Mouse (Mus musculus) Muller cell, postnatal 12 days (primary cell): Measurements from ENCODE around the gene Irf3.

ENCODE experiments used
- DNase-seq: peaks from one replicate; pipeline ENCODE4 v3.0.0-alpha.2; 2015; ENCODE audit errors: inconsistent ontology term

Irf3 gene

DNA sequence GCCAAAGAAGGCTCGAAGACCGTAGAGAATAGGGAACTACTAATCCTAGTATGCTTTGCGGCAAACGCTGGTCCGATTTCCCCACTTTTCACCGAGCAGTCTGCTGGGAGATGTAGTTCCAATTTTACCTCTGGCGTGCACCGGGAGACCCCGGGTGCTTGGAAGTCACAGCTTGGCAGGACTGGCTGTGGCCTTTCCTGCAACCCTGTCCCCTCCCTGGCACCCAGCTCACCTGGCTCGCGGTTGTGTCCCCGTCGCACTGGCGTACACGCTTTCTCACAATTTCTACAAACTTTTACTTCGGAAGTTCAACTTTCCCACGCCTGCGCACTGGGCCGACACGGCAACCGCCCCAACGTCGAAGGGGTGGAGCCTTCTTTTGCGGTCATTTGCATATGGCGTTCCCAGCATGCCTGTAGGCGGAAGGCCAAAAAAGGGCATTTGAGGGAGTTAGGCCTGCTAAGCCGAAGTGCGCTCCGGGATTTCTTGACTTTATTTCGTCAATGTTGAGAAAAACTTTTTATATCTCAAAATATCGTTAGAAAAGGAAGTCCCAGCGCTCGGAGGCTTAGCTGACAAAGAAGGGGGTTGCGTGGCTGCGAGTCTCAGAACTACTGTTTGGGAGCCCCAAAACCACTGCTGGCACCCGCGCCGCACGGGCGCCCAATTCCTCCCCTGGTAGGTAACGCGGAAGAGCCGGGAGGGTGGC lies at the start of gene Irf3:
Gene Irf3 (plus strand): TSS at position 418 of the 709 bp plus-strand sequence.
- peak; percentile 96 for DNase-seq

DNA sequence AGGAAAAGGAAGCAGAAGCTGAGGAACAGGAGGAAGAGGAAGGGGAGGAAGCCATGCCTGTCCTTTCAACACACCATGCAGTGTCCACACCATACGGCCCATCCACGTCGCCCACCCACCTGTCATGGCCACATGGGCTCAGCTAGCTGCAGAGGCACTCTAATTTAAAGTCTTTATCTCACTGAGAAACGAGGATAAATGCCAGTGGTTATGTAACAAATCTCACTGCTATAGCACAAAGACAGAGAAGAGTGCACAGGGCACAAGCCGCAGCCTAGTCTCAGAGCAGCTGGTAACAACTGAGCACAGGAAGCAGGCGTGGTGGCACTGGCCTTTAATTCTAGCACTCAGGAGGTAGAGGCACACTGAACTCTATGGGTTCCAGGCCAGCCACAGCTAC lies 47.5 kb upstream of the Irf3 start:
- DNase-seq: no peak

DNA sequence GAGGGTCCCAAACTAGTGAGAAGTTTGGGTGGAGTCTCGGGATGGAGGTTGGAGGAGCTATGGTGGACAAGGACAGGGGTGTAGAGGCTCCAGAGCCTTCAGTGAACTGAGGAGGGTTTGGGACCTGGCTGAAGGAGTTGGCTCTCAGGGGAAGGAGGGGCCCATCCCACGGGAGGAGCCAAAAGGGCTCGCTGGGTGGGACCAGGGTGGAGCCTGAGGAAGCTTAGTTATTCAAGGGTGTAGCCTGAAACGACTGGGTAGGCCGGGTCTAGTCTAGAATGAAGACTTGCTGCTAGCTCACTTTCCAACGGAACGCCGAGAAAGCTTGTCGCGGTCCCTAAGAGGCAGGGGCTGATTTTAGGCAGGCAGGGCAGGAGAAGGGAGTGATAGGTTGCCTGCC lies 45.5 kb upstream of the Irf3 start:
- DNase-seq: peak; percentile 86

DNA sequence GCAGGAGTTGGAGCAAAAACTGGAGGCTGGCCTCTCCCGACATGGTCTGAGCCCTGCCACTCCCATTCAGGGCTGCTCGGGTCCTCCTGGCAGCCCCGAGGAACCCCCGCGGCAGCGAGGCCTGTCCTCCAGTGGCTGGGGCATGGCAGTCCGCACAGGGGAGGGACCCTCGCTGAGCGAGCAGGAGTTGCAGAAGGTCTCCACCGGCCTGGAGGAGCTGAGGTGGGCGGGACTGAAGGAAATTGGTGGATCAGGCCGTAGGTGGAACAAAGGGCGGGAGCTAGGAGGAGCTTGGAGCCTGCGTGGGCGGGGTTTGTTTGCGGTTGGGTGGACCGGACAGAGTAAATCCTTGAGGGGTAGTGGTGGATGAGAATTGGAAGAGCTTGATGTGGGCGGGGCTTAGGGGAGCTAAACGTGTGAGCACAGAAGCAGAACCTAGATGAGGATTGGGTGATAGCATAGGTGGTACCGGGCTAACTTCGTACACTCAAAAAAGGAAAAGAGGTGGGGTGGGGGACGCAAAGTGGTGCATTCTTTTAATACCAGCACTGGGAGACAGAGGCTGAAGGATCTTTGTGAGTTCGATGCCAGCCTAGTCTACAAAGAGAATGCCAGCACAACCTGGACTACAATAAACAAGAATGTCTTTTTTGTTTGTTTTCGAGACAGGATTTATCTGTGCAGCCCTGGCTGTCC lies 44.7 kb upstream of the Irf3 start:
- DNase-seq: peak; percentile 97

DNA sequence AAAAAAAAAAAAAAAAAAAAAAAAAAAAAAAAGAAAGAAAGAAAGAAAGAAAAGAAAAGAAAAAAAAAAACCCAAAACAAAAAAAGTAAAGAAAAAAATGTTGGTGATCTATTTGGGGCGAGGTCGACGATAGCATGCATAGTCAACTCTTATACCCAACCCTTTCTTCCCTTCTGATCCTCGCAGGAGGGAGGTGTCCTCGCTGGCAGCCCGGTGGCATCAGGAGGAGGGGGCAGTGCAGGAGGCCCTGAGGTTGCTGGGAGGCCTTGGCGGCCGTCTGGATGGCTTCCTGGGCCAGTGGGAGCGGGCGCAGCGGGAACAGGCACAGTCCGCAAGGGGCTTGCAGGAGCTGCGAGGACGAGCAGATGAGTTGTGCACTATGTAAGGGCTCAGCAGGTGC lies 43.9 kb upstream of the Irf3 start:
- no peak for DNase-seq

DNA sequence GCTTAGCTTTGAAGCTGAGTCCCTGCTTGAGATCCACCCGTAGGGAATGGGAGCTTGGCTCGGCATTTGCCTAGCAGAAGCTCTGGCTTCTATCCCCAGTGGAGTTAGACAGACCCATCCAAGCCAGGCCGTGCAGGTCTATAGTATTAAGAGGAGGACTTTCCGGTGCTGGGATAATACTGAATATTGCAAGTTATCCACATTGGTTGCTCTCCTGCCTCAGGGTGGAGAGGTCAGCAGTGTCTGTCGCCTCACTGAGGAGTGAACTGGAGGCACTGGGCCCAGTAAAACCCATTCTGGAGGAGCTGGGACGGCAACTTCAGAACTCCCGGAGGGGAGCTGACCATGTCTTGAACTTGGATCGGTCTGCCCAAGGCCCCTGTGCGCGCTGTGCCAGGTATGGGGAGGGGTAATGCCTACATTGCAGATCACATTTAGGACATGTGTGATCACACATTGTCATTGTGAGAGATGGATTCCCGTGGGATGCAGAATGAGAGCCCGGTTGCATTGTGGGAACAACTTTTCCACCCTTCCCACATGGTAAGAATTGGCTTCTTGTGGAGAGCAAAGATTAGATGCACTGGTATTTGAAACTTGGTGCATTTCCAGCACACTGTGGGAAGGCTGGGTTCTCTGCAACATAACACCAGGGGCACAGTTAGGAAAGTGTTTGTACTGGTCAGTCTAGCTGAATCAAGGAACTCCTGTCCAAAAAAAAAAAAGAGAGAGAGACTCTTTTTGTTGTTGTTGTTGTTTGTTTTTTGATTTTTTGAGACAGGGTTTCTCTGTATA lies 43.2 kb upstream of the Irf3 start:
- peak; percentile 59 for DNase-seq

DNA sequence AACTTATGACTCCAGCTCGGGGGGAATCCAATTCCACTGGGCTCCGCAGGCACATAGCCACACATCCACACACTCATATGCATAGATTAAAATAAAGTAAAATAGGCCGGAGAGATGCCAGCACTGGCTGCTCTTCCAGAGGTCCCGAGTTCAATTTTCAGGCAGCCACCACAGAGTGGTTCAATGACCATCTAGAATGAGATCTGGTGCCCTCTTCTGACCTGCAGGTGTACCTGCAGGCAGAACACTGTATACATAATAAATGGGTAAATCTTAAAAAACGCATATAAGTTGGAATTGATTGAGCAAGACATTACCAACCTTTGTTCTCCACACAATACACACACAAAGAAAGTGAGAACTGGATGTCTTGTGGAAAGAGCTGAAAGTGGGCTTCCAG lies 41.8 kb upstream of the Irf3 start:
- DNase-seq: no peak

DNA sequence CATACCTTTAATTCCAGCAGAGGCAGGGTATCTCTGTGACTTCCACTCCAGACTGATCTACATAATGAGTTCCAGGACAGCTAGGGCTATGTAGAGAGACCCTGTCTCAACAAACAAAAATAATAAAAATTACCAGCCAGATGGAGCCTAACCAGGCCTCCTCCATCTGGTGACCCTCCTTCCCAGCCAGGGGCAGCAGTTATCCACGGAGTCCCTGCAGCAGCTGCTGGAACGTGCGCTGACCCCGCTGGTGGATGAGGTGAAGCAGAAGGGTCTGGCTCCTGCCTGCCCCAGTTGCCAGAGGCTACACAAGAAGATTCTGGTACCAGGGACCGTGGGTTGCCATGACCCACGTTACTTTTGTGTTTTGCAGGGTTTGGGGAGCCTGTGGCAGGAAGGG lies 41.2 kb upstream of the Irf3 start:
- DNase-seq: no peak

DNA sequence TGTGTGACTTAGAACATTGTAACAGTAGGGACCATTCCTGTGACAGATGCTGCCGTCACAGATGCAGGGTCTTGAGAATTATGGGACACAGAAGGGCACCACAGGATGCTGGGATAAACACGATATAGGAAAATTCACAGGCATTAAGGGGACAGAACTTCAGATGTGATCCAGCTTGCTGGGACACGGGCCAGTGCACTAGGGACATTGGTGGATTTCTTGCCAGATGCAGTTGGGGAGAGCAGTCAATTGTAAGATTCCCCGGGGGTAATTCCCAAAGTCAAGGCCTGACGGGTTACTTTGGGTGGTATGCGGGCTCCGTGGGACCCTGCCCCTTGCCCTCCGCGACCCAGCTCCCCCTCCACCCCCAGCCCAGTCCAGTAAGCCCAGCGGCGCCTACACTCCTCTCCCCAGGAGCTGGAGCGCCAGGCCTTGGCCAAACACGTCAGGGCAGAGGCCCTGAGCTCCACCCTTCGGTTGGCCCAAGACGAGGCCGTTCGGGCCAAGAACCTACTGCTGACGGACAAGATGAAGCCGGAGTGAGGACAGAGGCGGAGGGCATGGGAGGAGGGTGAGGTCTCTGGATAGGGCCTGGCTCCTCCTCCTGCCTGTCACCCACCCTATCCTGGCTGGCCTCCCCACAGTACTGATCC lies 40.1 kb upstream of the Irf3 start:
- DNase-seq: no peak

DNA sequence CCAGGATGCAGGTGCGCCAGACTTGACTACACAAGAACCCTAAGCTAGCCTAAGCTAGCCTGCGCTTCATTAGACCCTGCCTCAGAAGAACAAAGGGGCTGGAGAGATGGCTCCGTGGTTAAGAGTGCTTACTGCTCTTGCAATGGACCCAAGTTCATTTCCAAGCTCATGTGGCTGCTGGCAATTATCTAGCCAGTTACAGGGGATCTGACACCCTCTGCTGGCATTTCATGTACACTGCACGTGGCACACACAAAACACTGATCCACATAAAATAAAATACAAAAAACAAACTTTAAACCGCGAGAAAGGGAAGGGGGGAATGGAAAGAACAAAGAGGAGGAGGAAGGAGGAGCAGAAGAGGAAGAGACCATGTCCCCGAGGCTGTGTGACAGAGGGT lies 39.2 kb upstream of the Irf3 start:
- DNase-seq: no peak

DNA sequence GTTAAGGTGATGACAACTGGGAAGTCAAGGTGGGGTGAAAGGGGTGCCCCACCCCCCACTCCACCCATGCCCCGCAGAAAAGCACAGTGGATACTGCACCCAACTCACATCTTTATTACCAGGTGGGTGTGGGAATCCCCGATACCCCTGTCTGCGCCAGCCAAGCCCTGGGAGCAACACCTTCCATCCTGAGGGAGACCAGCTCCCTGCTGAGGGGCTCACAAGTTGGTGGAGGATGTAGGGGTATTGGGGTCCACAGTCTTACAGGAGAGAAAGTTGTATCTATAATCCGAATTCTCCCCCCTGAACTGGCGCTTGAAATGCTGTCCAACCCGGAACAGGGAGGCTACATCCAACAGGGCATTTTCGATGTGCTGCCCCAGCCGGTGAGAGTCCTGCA lies 38.2 kb upstream of the Irf3 start:
- no peak for DNase-seq

DNA sequence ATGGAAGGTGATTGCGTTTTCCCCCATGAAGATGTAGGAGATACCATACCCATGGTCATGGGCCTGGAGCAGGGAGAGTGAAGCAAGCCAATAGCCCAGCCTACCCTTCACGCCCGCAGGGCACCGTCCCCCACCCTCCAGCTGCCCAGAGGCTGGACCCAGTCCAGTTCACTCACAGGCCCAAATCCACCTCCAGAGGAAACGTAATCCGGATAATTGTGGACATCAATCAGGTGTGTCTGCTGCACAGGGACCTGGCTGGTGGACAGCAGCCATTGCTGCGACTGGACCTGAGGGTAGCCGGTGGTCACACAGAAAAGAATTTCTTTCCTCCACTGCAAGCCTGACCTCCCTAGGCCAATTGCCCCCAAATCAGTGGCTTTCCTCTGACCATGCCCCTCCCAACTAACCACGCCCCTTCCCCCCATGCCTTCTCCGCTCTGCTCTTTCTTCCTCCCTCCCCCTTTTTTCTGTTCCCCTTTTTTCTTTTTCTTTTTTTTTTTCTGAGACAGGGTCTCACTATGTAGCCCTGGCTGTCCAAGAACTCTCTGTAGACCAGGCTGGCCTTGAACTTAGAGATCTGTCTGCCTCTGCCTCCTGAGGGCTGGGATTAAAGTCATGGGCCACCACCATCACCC lies 37.5 kb upstream of the Irf3 start:
- DNase-seq: no peak

DNA sequence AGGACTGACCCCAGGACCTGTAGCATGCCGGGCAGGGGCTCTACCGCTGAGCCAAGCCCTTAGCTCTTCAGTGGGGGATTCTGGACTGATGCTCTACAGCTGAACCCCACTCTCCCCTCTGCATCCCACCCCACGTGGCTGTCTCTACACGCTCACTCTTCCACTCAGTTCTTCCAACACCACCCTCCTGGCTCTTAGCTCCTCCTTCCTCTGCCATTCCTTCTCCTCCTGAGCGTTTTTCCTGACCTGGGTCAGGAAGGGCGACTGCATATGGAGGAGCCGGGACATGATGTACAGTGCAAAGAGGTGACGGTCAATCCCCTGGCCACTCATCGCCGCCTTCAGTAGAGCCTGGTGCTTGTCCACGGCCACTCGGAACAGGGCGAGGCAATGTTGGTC lies 36.9 kb upstream of the Irf3 start:
- no peak for DNase-seq

DNA sequence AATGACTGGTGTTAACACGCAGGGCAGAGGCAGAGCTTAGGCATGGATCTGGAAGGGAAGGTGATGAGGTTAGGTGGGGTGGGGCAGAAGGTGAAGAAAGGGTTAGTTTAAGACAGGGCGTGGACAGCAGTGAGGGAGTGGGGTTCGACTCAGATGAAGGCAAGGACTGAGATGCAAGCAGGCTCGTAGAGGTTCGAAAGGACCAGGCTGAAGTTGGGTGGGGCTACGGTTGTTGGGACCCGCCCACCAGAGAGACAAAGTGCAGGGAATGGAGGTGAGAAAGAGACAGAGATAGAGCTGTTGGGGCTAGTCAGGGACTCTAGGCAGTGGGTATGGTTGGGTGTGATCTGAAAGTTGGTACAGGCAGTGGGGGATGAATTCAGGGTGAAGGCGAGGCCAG lies 35.1 kb upstream of the Irf3 start:
- DNase-seq: no peak

DNA sequence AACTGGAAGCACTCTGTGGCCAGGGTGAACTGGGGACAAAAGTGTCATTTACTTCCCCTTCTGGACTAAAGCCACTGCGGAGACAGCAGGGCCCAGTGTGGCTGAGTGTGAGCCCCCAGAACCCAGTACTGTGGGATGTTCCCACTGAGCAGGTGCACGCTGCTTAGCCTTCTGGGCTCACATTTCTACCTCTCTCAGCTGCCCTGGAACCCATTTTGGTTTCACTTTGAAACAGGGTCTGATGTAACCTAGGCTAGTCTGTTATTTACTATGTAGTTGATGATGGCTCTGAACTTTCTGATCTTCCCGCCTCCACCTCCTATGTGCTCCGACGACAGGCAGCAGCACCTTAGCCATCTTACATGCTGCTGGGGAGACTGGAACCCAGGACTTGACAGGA lies 34.6 kb upstream of the Irf3 start:
- DNase-seq: no peak

DNA sequence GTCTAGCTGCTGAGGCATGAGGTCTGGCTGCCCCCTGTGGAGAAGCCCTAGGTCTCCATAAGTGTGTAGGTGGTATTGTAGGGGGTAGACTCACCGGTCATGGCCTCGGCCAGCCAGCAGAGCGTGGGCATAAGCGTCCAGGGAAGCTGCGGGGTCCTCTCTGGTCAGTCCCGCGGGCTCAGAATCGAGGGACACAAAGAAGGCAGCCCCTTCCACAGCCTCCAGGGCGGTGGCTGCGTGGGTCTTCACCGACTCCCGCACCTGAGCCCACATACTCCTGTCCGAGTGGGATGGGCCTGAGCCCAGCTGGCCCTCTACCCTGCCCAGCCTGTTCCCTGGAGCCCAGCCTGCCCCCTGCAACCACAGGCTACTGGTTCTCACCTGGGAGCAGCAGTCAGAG lies 32.5 kb upstream of the Irf3 start:
- no peak for DNase-seq

DNA sequence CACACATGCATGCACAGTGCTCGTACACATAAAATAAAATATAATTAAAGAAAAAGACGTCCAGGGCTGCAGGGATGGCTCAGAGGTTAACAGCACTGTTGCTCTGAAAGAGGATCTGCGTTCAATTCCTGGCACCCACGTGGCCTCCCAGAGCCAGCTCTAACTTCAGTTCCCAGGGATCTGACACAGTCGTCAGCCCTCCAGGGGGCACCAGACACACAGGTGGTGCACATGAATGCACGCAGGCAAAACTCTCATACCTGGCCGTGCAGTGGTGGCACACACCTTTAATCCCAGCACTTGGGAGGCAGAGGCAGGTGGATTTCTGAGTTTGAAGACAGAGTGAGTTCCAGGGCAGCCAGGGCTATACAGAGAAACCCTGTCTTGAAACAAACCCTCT lies 31.5 kb upstream of the Irf3 start:
- no peak for DNase-seq

DNA sequence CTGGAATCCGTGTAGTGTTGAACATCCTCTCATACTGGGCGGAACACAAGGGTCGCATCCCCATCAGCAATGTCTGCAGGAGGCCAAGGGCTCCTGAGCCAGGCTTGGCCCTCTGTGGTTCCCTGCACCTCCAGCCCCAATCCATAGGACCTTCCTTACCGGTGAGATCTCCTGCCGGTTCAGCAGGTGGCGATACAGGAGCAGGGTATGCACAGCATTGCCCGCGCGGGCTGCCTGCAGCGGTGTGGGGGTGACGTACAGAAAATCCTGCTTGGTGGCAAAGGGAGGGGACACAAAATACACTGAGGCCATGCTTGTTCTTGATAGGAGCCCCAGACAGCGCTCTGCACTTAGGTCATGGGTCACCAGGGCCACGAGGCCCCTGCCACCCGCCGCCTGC lies 30.8 kb upstream of the Irf3 start:
- no peak for DNase-seq

DNA sequence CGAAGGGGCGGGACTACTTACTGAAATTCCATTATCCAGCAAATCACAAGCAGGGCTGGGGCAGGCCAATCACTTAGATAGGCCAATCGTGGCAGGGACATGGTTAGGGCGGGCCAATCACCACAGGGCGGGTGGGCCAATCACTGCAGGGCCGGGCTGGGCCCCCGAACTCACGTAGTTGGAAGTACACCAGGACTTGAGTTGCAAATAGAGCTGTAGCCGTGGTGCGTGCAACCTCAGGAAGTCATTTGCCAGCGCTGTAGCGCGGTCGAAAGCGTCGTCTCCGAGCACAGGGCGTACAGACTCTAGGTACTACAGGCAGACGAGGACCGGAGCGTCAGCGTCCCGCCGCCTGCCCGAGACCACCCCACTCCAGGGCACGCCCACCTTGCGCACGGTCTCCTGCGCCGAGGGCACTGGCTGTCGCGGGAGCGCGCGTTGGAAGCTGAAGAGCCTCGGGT lies 27.2 kb upstream of the Irf3 start:
- DNase-seq: peak; percentile 90

DNA sequence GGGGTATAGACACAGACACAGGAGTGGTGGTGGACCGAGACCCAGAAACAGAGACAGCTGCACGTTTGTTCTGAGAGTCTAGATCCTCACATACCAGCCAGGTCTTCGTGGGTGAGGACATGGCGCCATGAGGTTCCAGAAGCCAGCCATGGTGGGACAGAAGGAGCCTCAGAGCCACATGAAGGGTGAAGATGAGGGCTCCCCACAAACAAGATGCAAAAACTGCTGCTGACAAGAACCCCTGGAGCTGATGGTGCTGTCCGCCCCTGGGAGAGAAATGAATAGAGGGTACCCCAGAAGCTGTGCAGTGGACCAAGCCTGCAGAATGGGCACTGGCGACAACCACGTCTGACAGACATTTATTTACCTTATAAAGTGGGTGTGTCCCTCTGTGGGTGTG lies 26.3 kb upstream of the Irf3 start:
- DNase-seq: no peak

DNA sequence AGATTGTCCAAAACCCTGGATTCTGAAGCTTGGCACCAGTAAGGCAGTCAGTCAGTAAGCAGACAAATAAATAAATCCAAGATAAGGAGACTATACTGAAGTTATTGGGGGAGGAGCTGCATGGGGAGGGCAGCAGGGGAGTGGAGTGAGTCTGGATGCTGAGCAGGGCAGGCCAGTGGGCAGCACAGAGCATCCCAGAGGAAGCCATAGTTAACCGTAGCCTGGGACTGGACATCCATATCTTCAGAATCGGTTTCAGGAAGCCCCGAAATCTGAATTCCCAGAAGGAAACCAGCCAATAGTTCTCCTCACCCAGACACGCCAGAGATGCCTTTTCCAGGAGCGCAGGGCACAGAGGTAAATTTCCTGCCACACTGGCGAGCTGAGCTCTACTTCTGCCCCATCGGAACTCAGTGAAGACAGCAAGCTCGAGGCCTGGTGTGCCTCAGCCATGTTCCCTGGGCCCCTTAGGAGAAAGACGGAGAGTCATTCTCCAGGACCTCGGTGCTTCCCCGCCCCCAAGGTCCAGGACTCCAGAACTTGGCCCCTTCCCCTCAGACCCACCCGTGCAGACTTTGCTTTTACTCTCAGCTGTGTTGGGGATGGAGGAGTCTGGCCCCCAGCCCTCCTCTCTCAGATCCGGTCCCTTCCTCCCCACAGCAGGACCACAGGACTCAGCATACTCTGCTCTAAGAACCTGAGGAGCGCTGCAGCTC lies 23.9 kb upstream of the Irf3 start:
- DNase-seq: no peak
